Mouse (Mus musculus): ENCODE measurements around the gene Fn3k.

The Fn3k gene

DNA sequence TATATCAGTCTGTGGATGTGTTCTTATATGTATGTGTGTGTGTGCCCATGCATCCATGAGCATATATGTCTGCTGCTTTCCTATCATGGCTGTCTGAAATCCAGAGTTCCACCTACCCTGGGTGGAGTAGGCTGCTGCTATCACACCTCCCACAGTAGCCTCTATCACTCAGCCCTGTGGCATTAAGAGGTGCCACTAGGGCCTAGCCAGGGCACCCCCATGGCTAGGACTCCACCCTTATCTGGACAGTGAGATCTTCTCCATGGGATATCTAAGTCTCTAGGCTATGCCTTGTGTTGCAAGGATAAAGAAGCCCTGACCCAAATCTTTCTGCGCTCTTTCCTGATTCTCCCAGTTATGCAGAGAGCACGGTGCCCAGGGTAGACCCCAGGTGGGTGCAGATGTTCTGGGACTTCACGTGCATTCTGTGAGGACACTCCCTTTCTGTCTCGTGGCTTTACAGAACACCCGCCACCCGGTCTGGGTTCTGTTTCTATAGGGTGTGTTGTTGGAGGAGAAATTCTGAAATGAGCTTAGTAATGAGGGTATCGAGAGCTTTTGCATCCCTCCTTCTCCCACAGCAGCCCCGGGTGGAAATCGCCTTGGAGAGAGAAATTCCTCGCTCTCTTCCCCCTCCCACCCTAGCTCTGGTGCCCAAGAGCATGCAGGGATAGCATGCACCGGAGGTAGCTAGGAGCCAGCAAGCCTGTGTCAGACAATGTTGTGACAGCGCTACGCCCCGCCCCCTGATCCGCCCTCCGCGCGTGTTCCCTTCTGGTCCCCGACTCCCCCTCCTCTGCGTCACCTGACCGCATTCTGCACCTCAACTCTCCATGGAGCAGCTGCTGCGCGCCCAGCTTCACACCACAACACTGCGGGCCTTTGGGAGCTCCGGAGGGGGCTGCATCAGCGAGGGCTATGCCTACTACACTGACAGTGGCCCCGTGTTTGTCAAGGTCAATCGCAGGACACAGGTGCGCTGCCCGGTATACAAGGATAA, at the start of gene Fn3k:
Gene Fn3k (plus strand): TSS at position 758 of the 1,000 bp plus-strand sequence.
- peak; percentile 49 for DNase-seq (ENCODE audit: low read depth, low spot score)

GRCm38 (mm10) chr11:121387750-121388553, 46.8 kb upstream of the Fn3k start, which contains the start of gene Rab40b:
TSS of gene Rab40b (minus strand) at chr11:121388251.
- DNase-seq (ENCODE audit: low read depth, low spot score) = peak; percentile 98

- DNase-seq (ENCODE audit: low read depth, low spot score) = no peak
Observed at GRCm38 (mm10) chr11:121388554-121388945, 46.2 kb upstream of the Fn3k start.

GRCm38 (mm10) chr11:121390793-121391192, 43.9 kb upstream of the Fn3k start:
- no peak for DNase-seq (ENCODE audit: low read depth, low spot score)

GRCm38 (mm10) chr11:121392405-121392804, 42.3 kb upstream of the Fn3k start:
- no peak for DNase-seq (ENCODE audit: low read depth, low spot score)

DNA sequence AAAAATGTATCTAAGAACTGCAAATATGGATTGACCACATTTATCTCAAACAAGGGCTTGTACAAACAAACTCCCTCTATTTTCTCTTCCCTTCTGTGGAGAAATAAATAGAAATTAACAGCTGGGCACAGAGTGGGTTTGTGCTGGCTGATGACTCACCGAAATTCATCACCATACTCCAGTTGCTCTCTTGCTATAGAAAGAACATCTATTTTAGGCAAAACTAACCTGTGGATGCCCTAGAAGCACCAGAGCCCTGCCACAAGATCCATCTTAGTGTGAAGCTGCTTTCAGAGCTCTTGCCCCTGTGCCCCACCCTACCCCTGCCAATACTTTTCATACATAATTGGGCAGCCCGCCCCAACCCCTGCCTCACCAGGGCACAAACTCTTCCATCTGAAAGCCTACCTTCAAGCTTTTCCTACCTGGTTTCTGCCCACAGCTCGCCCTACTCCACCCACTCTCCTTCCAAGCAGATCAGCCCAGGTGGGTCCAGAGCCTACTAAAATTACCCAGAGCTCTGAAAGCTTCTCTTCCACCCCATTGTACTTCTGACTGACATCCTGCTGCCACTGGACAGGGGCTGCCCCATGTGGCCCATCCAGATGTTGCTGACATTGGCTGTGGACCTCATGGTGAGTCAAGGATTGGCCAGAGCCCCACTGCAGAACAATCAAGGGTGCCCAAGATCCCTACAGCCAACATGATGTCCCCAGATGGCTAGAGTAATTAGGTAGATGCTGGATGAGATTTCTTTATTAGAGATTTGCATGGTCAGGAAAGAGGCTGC, 27.2 kb upstream of the Fn3k start:
- no peak for DNase-seq (ENCODE audit: low read depth, low spot score)

GRCm38 (mm10) chr11:121414762-121415161, 20.0 kb upstream of the Fn3k start:
- no peak for DNase-seq (ENCODE audit: low read depth, low spot score)

- DNase-seq (ENCODE audit: low read depth, low spot score) = no peak
Observed at GRCm38 (mm10) chr11:121415351-121415750, 19.4 kb upstream of the Fn3k start.

DNA sequence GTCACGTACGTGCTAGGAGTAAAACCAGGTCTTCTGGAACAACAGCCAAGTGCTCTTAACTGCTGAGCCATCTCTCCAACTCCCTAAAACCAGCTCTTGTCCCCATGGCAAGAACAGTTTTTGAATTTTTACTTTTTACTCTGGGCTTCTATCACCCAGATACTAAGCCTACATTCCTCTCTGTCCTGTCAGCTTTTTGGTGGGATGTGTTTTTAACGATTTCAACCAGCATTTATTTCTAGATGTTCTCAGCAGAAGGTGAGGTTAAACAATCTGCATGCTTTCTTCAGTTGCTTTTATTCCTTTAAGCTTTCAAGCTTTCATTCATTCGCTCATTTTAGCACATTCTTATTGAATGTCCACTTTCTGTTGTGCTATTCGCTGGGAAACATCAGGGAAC, 16.7 kb upstream of the Fn3k start:
- no peak for DNase-seq (ENCODE audit: low read depth, low spot score)

GRCm38 (mm10) chr11:121418932-121419331, 15.8 kb upstream of the Fn3k start:
- DNase-seq (ENCODE audit: low read depth, low spot score) = no peak

- DNase-seq (ENCODE audit: low read depth, low spot score) = no peak
Observed at GRCm38 (mm10) chr11:121420379-121420778, 14.3 kb upstream of the Fn3k start.

DNA sequence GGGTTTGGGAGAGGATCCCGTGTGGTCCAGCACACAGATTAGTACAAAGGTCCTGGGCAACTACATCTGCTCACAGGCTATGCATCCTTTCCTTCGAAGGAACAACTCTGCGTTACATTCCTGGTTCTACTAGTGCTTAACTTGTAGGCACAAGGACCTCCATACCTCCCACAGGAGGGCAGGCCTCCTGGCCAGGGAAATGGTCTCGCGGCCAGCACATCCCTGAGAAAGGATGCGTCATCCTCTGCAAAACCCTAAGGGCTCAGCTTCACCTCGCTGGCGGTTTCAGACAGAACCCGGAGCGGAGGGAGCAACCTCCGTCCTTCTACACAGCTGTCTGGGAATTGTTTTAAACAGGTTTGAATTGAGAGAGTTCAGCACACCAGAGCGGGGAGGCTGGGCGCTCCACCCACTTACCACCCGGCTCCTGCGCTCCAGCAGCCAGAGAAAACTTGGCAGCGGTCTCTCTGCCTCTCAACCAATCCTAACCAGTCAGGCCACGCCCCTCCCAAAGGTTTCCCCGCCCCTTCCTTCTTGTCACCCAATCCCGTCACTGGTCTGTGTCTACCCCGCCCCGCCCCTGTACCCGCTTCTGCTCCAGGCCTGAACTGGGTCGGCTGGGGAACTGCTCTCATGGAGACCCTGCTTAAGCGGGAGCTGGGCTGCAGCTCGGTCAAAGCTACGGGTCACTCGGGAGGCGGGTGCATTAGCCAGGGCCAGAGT, 13.7 kb upstream of the Fn3k start, which contains the start of gene Fn3krp:
Gene Fn3krp (plus strand): TSS at position 572 of the 723 bp plus-strand sequence.
- DNase-seq (ENCODE audit: low read depth, low spot score) = peak; percentile 97

GRCm38 (mm10) chr11:121421553-121422173, 13.1 kb upstream of the Fn3k start:
- DNase-seq (ENCODE audit: low read depth, low spot score) = no peak

GRCm38 (mm10) chr11:121433397-121433796, 1.3 kb upstream of the Fn3k start:
- DNase-seq (ENCODE audit: low read depth, low spot score) = no peak

- no peak for DNase-seq (ENCODE audit: low read depth, low spot score)
Observed at GRCm38 (mm10) chr11:121437236-121437635, 2.5 kb downstream of the Fn3k start.

DNA sequence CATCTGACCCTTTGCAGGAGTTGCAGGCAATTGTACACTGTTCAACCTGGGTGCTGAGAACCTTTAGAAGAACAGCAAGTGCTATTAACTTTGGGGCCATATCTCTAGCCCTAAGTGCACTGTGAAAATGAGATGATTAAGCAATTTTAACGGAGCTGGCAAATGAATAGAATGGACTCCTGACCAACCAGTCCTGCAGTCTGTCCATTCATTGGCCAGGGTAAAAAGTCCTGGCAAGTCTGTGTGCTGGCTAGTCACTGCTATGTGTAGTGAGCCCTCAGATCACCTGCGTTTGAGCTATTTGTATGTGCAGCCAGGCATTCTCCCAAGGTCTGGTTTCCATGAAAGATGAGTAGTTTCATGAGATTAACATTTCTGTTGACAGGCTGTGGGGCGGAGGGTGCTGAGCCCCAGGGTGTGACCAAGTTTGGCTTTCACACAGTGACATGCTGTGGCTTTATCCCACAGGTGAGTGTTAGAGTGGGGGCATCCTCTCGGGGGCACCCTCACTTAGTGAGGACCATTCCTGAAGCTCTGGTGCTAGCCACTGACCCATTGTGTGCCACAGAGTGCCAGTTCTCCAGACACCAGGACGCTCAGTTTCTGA, 5.1 kb downstream of the Fn3k start:
- DNase-seq (ENCODE audit: low read depth, low spot score) = no peak

- no peak for DNase-seq (ENCODE audit: low read depth, low spot score)
Observed at GRCm38 (mm10) chr11:121441653-121442052, 6.9 kb downstream of the Fn3k start.

GRCm38 (mm10) chr11:121442076-121442475, 7.4 kb downstream of the Fn3k start:
- no peak for DNase-seq (ENCODE audit: low read depth, low spot score)

GRCm38 (mm10) chr11:121451216-121451726, 16.6 kb downstream of the Fn3k start:
- DNase-seq (ENCODE audit: low read depth, low spot score) = no peak

All from ES-CJ7 (cell line).